24 mouse cellular contexts compared by ENCODE assay signal in the genomic region with DNA sequence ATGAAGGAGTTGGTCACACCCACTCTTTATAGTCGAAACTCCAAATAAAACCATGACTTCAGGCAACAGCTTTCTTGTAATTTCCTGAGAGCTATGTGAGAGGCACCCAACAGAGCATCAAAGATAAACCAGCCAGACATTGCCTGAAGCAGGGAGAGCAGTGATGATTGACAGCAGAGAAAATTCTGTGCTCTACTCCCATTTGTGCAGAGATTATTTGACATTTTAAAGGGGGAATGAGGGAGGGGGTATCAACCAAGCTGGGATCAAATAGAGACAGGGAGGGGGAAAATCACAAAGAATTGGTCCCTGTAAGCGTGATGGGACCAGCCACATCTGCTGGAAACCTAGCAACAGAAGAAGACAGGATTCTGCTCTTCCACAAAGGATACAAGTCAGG.
A peak's percentile ranks its signal among the peaks of the same experiment; 100 is the strongest.
DNase-seq lines count a peak whose midpoint lies in the region; ATAC-seq and TF ChIP-seq lines count a peak whose summit lies in the region.
"Had no signal": no experiment of that assay in that cellular context is flagged by ENCODE, and none has a peak within 500 bp of the region (broad histone marks: within the 10 kb centered on the region; RNA-seq: fewer than 3 reads in every experiment).

No protein-coding gene starts in this region.

- ATAC-seq in embryonic facial prominence, embryonic 11.5 days (replicated peaks; ENCODE audit: insufficient number of reproducible peaks, low FRiP score, low TSS enrichment, low read depth), result peak; percentile 52; the same call in 1 of the 2 replicates
- peak; percentile 35 for ATAC-seq in midbrain, embryonic 11.5 days (ENCODE audit: low FRiP score)
- 0 out of 2 replicates have a peak, but pooled peaks have one; percentile 34 for ATAC-seq in hindbrain, embryonic 16.5 days
- ATAC-seq in midbrain, postnatal 0 days (ENCODE audit: low FRiP score), result peak; percentile 78
- ATAC-seq: activated CD4-positive, CD25-positive, alpha-beta regulatory T cell, adult 4 months; intestine, postnatal 0 days had no signal

- H3K9ac ChIP-seq in embryonic facial prominence, embryonic 11.5 days (replicated peaks; ENCODE audit: low read length), result no peak overlapping the region
- no peak overlapping the region for H3K9ac ChIP-seq in midbrain, embryonic 11.5 days (ENCODE audit: low read length)
- H3K9ac ChIP-seq in hindbrain, embryonic 16.5 days (ENCODE audit: low read depth, low read length), result no peak overlapping the region
- H3K9ac ChIP-seq in midbrain, postnatal 0 days (replicated peaks; ENCODE audit: low read length, poor library complexity, severe bottlenecking), result no peak overlapping the region
- H3K9ac ChIP-seq: neural tube, embryonic 13.5 days had no signal

- no peaks in the 10 kb centered on the region for H3K9me3 ChIP-seq in embryonic facial prominence, embryonic 11.5 days (replicated peaks; ENCODE audit: control insufficient read depth, low read length)
- H3K9me3 ChIP-seq in embryonic facial prominence, embryonic 10.5 days, result no peaks in the 10 kb centered on the region
- no peaks in the 10 kb centered on the region for H3K9me3 ChIP-seq in midbrain, embryonic 11.5 days (ENCODE audit: control insufficient read depth, low read length)
- no peaks in the 10 kb centered on the region for H3K9me3 ChIP-seq in midbrain, embryonic 10.5 days (replicated peaks)
- H3K9me3 ChIP-seq in hindbrain, embryonic 16.5 days (ENCODE audit: control insufficient read depth, low read length), result no peaks in the 10 kb centered on the region
- no peaks in the 10 kb centered on the region for H3K9me3 ChIP-seq in midbrain, postnatal 0 days (ENCODE audit: low read length)
- H3K9me3 ChIP-seq: heart, embryonic 10.5 days; neural tube, embryonic 13.5 days had no signal

- no peaks in the 10 kb centered on the region for H3K27me3 ChIP-seq in embryonic facial prominence, embryonic 11.5 days (ENCODE audit: control insufficient read depth, insufficient read depth, low read length)
- H3K27me3 ChIP-seq in embryonic facial prominence, embryonic 10.5 days (replicated peaks; ENCODE audit: low read depth, poor library complexity, severe bottlenecking), result no peaks in the 10 kb centered on the region
- H3K27me3 ChIP-seq in midbrain, embryonic 11.5 days (ENCODE audit: control insufficient read depth, insufficient read depth, low read length), result no peaks in the 10 kb centered on the region
- no peaks in the 10 kb centered on the region for H3K27me3 ChIP-seq in midbrain, embryonic 10.5 days (ENCODE audit: low read depth, poor library complexity, severe bottlenecking)
- no peaks in the 10 kb centered on the region for H3K27me3 ChIP-seq in hindbrain, embryonic 16.5 days (replicated peaks; ENCODE audit: control insufficient read depth, insufficient read depth, low read length)
- H3K27me3 ChIP-seq in midbrain, postnatal 0 days (ENCODE audit: insufficient read depth, low read length), result no peaks in the 10 kb centered on the region
- H3K27me3 ChIP-seq: neural tube, embryonic 13.5 days had no signal

- DNase-seq in embryonic facial prominence, embryonic 11.5 days (ENCODE audit: low spot score), result no peak
- no peak for DNase-seq in embryonic facial prominence, embryonic 10.5 days (ENCODE audit: low spot score)
- DNase-seq in midbrain, embryonic 11.5 days (ENCODE audit: low spot score, missing footprints), result no peak
- DNase-seq in midbrain, embryonic 10.5 days (ENCODE audit: low spot score), result no peak
- DNase-seq in midbrain, postnatal 0 days (ENCODE audit: low spot score), result no peak
- no peak for DNase-seq in frontal cortex, postnatal 14 days (ENCODE audit: low spot score in 2 of 2)
- no peak for DNase-seq in cerebellum, postnatal 25 days
- DNase-seq: adrenal gland, adult 8-10 months; cerebellum, adult 11 months; cerebellum, adult 9-11 months; embryo, embryonic 11 days; gastrocnemius, adult 2 months; kidney, postnatal 25 days; layer of hippocampus, postnatal 36 days; lung, postnatal 4 days; thymus, adult 18-20 months; thymus, postnatal 36 days had no signal

- H3K4me2 ChIP-seq in embryonic facial prominence, embryonic 11.5 days (ENCODE audit: low read depth, low read length), result no peak overlapping the region
- no peak overlapping the region for H3K4me2 ChIP-seq in midbrain, embryonic 11.5 days
- H3K4me2 ChIP-seq in hindbrain, embryonic 16.5 days (ENCODE audit: low read length), result no peak overlapping the region
- no peak overlapping the region for H3K4me2 ChIP-seq in midbrain, postnatal 0 days (ENCODE audit: low read depth, low read length, poor library complexity, severe bottlenecking)
- H3K4me2 ChIP-seq: neural tube, embryonic 13.5 days had no signal

- no peak overlapping the region for H3K27ac ChIP-seq in embryonic facial prominence, embryonic 11.5 days (replicated peaks; ENCODE audit: low read depth, low read length)
- no peak overlapping the region for H3K27ac ChIP-seq in embryonic facial prominence, embryonic 10.5 days (replicated peaks)
- no peak overlapping the region for H3K27ac ChIP-seq in midbrain, embryonic 11.5 days (ENCODE audit: low read depth, low read length)
- no peak overlapping the region for H3K27ac ChIP-seq in midbrain, embryonic 10.5 days (replicated peaks)
- H3K27ac ChIP-seq in hindbrain, embryonic 16.5 days (ENCODE audit: low read depth, low read length), result no peak overlapping the region
- H3K27ac ChIP-seq in midbrain, postnatal 0 days (ENCODE audit: low read depth, low read length), result no peak overlapping the region
- H3K27ac ChIP-seq: gastrocnemius, adult 2 months; heart, embryonic 10.5 days; layer of hippocampus, adult 2 months; neural tube, embryonic 13.5 days had no signal

- no peak overlapping the region for H3K4me3 ChIP-seq in embryonic facial prominence, embryonic 11.5 days (ENCODE audit: low read depth, low read length)
- H3K4me3 ChIP-seq in embryonic facial prominence, embryonic 10.5 days, result no peak overlapping the region
- H3K4me3 ChIP-seq in midbrain, embryonic 11.5 days (ENCODE audit: low read depth, low read length), result no peak overlapping the region
- no peak overlapping the region for H3K4me3 ChIP-seq in midbrain, embryonic 10.5 days
- H3K4me3 ChIP-seq in hindbrain, embryonic 16.5 days (ENCODE audit: low read length), result no peak overlapping the region
- H3K4me3 ChIP-seq in midbrain, postnatal 0 days (ENCODE audit: low read depth, low read length), result no peak overlapping the region
- H3K4me3 ChIP-seq: gastrocnemius, adult 2 months; heart, embryonic 10.5 days; layer of hippocampus, adult 2 months; myocyte; neural tube, embryonic 13.5 days had no signal

- no peaks in the 10 kb centered on the region for H3K4me1 ChIP-seq in embryonic facial prominence, embryonic 11.5 days (ENCODE audit: control insufficient read depth, insufficient read depth, low read length)
- H3K4me1 ChIP-seq in embryonic facial prominence, embryonic 10.5 days, result no peaks in the 10 kb centered on the region
- no peaks in the 10 kb centered on the region for H3K4me1 ChIP-seq in midbrain, embryonic 11.5 days (ENCODE audit: control insufficient read depth, insufficient read depth, low read length)
- no peaks in the 10 kb centered on the region for H3K4me1 ChIP-seq in midbrain, embryonic 10.5 days
- no peaks in the 10 kb centered on the region for H3K4me1 ChIP-seq in hindbrain, embryonic 16.5 days (ENCODE audit: control insufficient read depth, insufficient read depth, low read depth, low read length)
- no peaks in the 10 kb centered on the region for H3K4me1 ChIP-seq in midbrain, postnatal 0 days (ENCODE audit: insufficient read depth, low read length)
- H3K4me1 ChIP-seq: heart, embryonic 10.5 days; neural tube, embryonic 13.5 days had no signal

- no peaks in the 10 kb centered on the region for H3K36me3 ChIP-seq in embryonic facial prominence, embryonic 11.5 days (replicated peaks; ENCODE audit: control insufficient read depth, insufficient read depth, low read depth, low read length)
- H3K36me3 ChIP-seq in embryonic facial prominence, embryonic 10.5 days (replicated peaks), result no peaks in the 10 kb centered on the region
- H3K36me3 ChIP-seq in midbrain, embryonic 11.5 days (ENCODE audit: control insufficient read depth, insufficient read depth, low read length), result no peaks in the 10 kb centered on the region
- H3K36me3 ChIP-seq in midbrain, embryonic 10.5 days, result no peaks in the 10 kb centered on the region
- H3K36me3 ChIP-seq in hindbrain, embryonic 16.5 days (ENCODE audit: control insufficient read depth, insufficient read depth, low read length), result no peaks in the 10 kb centered on the region
- H3K36me3 ChIP-seq in midbrain, postnatal 0 days (ENCODE audit: insufficient read depth, low read length), result no peaks in the 10 kb centered on the region
- H3K36me3 ChIP-seq: heart, embryonic 10.5 days; neural tube, embryonic 13.5 days had no signal

- 57% methylated on average over 2 of the region's 2 CpGs for WGBS in embryonic facial prominence, embryonic 11.5 days
- WGBS in embryonic facial prominence, embryonic 10.5 days, result 53% methylated on average over 2 of the region's 2 CpGs
- WGBS in midbrain, embryonic 11.5 days, result 68% methylated on average over 2 of the region's 2 CpGs
- 72% methylated on average over 2 of the region's 2 CpGs for WGBS in midbrain, embryonic 10.5 days
- WGBS in hindbrain, embryonic 16.5 days, result 50% methylated on average over 2 of the region's 2 CpGs
- 30% methylated on average over 2 of the region's 2 CpGs for WGBS in midbrain, postnatal 0 days

- TF ChIP-seq CTCF in midbrain, postnatal 0 days (IDR thresholded peaks at IDR 0.05), result no peak
